Mouse (Mus musculus): ENCODE measurements around the gene Bub1b. TPM values are rescaled to one million over a fixed set of nuclear protein-coding genes. Genes with fewer than 3 reads are reported as not detected.

The Bub1b gene
- polyA plus RNA-seq, 1 experiment from 2014 or later = 11.4 TPM

DNA sequence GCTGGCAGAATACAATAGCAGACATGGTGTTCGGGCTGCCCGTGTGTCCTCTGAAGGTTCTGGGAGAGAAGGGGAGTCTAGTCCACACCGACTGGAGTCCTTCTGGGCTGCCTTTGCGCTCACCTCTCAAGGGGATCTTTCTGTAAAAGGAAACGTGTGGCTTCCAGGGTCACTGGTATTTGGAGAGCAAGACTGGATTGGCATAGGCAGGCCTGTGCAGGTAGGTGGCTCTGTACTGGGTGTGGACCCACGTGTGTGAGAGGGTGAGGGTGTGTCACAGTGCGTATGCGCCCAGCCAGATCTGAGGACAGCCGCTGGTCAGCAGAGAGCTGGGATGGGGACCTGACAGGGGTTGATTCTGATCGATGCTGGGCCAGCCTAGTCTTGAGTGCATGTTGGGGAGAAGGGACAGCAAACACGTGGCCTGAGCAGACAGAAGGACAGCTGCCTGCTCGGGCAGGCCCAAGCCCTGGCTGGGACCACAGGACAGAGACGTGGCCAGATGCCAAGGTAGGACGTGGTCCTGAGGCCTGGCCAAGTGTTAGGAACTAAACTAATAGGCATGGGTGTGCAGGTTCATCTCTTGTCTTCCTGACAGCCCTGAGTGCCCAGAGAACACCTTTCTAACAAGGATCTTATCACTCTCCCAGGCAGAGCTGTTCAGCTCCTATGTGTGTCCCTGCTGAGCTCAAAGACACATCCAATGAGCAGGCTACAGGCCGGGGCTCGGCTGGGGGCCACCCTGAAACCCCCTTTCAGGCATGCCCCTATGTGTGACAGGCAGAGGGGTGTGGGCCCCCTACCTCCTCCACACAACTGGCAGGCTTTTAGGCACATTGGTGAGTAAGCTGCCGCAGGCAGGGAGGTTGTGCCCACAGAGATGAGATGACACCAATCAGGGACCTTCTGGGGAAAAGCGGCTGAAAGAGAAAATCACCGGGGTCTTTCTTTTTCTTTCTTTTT lies 66.1 kb downstream of the Bub1b start:
- DNase-seq (ENCODE audit: low spot score) = peak; percentile 75
- H3K4me1 ChIP-seq (replicated peaks; ENCODE audit: control insufficient read depth, insufficient read depth) = 0 out of 2 replicates have a peak, but pooled peaks cover 4% of the 10 kb centered on the region
- peak overlapping the region; percentile 68 for H3K4me2 ChIP-seq (replicated peaks; ENCODE audit: low read depth)
- no peaks in the 10 kb centered on the region for H3K36me3 ChIP-seq (ENCODE audit: control insufficient read depth, insufficient read depth, low read length)
- peak overlapping the region; percentile 83 for H3K27ac ChIP-seq (replicated peaks)
- WGBS = 58% methylated on average over 19 of the region's 19 CpGs
- no peak for TF ChIP-seq EP300 (optimal IDR thresholded peaks at IDR 0.05)
- peak; percentile 38 for TF ChIP-seq CTCF (IDR thresholded peaks at IDR 0.05; ENCODE audit: low read depth)
- peak; percentile 87 for ATAC-seq (ENCODE audit: low FRiP score, low TSS enrichment)
- no peaks in the 10 kb centered on the region for H3K27me3 ChIP-seq (ENCODE audit: control insufficient read depth, insufficient read depth, low read length)
- peak overlapping the region; percentile 60 for H3K9ac ChIP-seq (ENCODE audit: low read length)
- peak overlapping the region; percentile 42 for H3K4me3 ChIP-seq (ENCODE audit: low read depth, low read length)
- no peaks in the 10 kb centered on the region for H3K9me3 ChIP-seq (ENCODE audit: control insufficient read depth, low read length)

DNA sequence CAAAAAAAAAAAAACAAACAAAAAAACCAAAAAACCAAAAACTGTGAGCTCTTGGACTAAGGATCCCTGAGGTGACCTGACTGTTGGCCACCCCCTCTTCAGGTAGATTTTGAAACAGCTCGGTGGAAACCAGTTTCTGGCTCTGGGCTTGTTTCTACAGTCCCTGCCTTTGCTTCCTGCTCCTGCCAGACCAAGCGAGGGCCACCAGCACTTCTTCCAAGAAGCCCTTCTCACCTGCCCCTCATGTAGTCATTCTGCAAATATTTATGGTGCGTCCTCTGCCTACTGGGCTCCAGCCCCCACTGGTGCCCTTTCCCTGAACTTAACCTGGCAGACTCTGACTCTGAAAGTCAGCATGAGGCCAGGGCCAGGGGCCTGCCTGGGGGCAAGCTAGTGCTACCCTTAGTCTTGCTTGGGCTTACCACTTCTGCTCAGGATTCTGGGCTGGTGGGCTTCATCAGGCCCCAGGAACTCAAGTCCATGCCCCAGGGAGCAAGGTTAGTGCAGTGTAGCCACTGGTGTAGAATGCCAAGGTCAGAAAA lies 67.0 kb downstream of the Bub1b start:
- no peak for ATAC-seq (ENCODE audit: low FRiP score, low TSS enrichment)

DNA sequence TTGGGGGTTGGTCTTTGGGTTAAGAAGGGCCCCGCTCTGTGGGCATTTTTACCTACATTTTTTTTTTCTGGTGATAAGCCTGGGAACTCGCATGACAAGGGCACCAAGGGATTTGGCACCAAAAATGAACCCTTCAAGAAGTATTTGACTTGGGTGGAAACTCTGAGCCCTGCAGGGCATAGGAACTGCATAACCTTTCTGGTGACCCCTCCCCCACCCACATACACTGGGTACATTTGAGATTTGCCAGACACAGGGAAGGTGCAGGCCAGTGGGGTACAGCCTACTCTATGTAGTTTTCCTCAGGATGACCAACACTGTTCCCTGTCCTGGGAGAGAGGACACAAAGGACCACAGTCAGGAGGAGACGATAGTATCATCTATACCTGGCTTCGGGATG lies 67.6 kb downstream of the Bub1b start:
- no peak for DNase-seq (ENCODE audit: low spot score)
- ATAC-seq (ENCODE audit: low FRiP score, low TSS enrichment) = no peak
- Histone ChIP-seq H3K9ac (ENCODE audit: low read length) (no peak overlapping the region), H3K27ac (replicated peaks) (no peak overlapping the region), H3K4me1 (replicated peaks; ENCODE audit: control insufficient read depth, insufficient read depth) (0 out of 2 replicates have a peak, but pooled peaks cover 2% of the 10 kb centered on the region), H3K9me3 (ENCODE audit: control insufficient read depth, low read length) (no peaks in the 10 kb centered on the region), H3K27me3 (ENCODE audit: control insufficient read depth, insufficient read depth, low read length) (no peaks in the 10 kb centered on the region), H3K4me2 (replicated peaks; ENCODE audit: low read depth) (no peak overlapping the region), H3K36me3 (ENCODE audit: control insufficient read depth, insufficient read depth, low read length) (no peaks in the 10 kb centered on the region), H3K4me3 (ENCODE audit: low read depth, low read length) (no peak overlapping the region)
- TF ChIP-seq CTCF (IDR thresholded peaks at IDR 0.05; ENCODE audit: low read depth) = no peak
- no peak for TF ChIP-seq EP300 (optimal IDR thresholded peaks at IDR 0.05)
- 79% methylated on average over 4 of the region's 4 CpGs for WGBS

More for the DNA sequence above, 67.0 kb downstream of the Bub1b start:
- Histone ChIP-seq H3K27ac (replicated peaks) (no peak overlapping the region; the same call in none of the 2 replicates), H3K4me1 (replicated peaks; ENCODE audit: control insufficient read depth, insufficient read depth) (0 out of 2 replicates have a peak, but pooled peaks cover 2% of the 10 kb centered on the region), H3K9ac (ENCODE audit: low read length) (no peak overlapping the region), H3K9me3 (ENCODE audit: control insufficient read depth, low read length) (no peaks in the 10 kb centered on the region), H3K4me2 (replicated peaks; ENCODE audit: low read depth) (no peak overlapping the region), H3K36me3 (ENCODE audit: control insufficient read depth, insufficient read depth, low read length) (no peaks in the 10 kb centered on the region), H3K27me3 (ENCODE audit: control insufficient read depth, insufficient read depth, low read length) (no peaks in the 10 kb centered on the region), H3K4me3 (ENCODE audit: low read depth, low read length) (no peak overlapping the region)
- TF ChIP-seq CTCF (IDR thresholded peaks at IDR 0.05; ENCODE audit: low read depth) (no peak), EP300 (optimal IDR thresholded peaks at IDR 0.05) (no peak)
- 57% methylated on average over 3 of the region's 3 CpGs for WGBS
- DNase-seq (ENCODE audit: low spot score) = peak; percentile 43

DNA sequence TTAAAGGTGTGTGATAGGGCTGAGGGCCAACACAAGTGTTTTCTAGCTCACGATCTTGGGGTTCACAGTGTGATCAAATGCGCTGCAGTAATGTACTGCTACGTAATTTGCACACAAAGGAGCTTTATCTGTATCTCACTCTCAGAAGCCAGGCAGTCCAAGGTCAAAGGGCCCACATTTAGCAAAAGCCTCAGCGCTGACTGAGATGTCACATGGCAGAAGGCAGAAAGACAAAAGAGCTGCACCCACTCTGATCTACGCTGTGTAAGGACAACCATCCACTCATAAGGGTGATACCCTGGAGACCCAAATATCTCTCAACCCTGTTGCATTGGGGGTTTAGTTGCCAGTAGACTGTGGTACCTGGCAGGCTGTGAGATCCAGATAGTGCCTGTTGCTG lies 69.2 kb downstream of the Bub1b start:
- TF ChIP-seq CTCF (IDR thresholded peaks at IDR 0.05; ENCODE audit: low read depth) (no peak), EP300 (optimal IDR thresholded peaks at IDR 0.05) (no peak)
- DNase-seq (ENCODE audit: low spot score) (no peak), ATAC-seq (ENCODE audit: low FRiP score, low TSS enrichment) (no peak)
- Histone ChIP-seq H3K4me2 (replicated peaks; ENCODE audit: low read depth) (no peak overlapping the region), H3K4me3 (ENCODE audit: low read depth, low read length) (no peak overlapping the region), H3K27me3 (ENCODE audit: control insufficient read depth, insufficient read depth, low read length) (no peaks in the 10 kb centered on the region), H3K36me3 (ENCODE audit: control insufficient read depth, insufficient read depth, low read length) (no peaks in the 10 kb centered on the region), H3K9me3 (ENCODE audit: control insufficient read depth, low read length) (no peaks in the 10 kb centered on the region), H3K9ac (ENCODE audit: low read length) (no peak overlapping the region), H3K27ac (replicated peaks) (no peak overlapping the region), H3K4me1 (replicated peaks; ENCODE audit: control insufficient read depth, insufficient read depth) (0 out of 2 replicates have a peak, but pooled peaks cover 2% of the 10 kb centered on the region)
- WGBS = 58% methylated on average over 5 of the region's 5 CpGs

DNA sequence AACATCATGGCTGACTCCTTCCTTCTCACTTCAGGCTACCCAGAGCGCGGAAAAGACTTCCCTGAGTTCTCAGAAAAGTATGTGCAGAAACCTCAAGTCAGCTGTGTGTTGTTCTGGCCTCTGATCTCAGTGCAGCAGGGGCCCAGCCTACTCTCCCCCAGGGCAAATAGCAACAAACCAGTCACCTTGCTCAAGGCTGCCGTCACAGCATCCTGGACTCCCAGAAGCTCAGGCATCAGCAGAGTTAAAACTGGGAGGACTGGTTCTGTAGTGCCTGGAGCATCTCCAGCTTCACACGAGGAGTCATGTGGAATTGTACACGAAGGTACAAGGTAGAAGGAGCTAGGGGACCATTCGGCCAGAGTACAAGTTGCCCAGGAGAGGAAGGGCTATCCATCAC lies 71.2 kb downstream of the Bub1b start:
- Histone ChIP-seq H3K27ac (replicated peaks) (no peak overlapping the region; the same call in 1 of the 2 replicates), H3K36me3 (ENCODE audit: control insufficient read depth, insufficient read depth, low read length) (no peaks in the 10 kb centered on the region), H3K9ac (ENCODE audit: low read length) (no peak overlapping the region), H3K4me2 (replicated peaks; ENCODE audit: low read depth) (no peak overlapping the region), H3K27me3 (ENCODE audit: control insufficient read depth, insufficient read depth, low read length) (no peaks in the 10 kb centered on the region), H3K9me3 (ENCODE audit: control insufficient read depth, low read length) (no peaks in the 10 kb centered on the region), H3K4me3 (ENCODE audit: low read depth, low read length) (no peak overlapping the region), H3K4me1 (replicated peaks; ENCODE audit: control insufficient read depth, insufficient read depth) (no peaks in the 10 kb centered on the region)
- WGBS = 50% methylated on average over 6 of the region's 6 CpGs
- DNase-seq (ENCODE audit: low spot score) (no peak), ATAC-seq (ENCODE audit: low FRiP score, low TSS enrichment) (no peak; the same call in 1 of the 2 replicates)
- TF ChIP-seq EP300 (optimal IDR thresholded peaks at IDR 0.05) = no peak
- no peak for TF ChIP-seq CTCF (IDR thresholded peaks at IDR 0.05; ENCODE audit: low read depth)

Data from stomach, postnatal 0 days (tissue).